Mouse (Mus musculus): ENCODE measurements around the gene Krt17. TPM values are rescaled to one million over a fixed set of nuclear protein-coding genes. Genes with fewer than 3 reads are reported as not detected.
A peak's percentile ranks its signal among the peaks of the same experiment; 100 is the strongest.
"Not testable (repeated sequence)": the region's sequence is repeated elsewhere in the genome, so short reads cannot be mapped to it uniquely, and the experiment has no call there.

Gene Krt17
- total RNA-seq (2021): not detected

DNA sequence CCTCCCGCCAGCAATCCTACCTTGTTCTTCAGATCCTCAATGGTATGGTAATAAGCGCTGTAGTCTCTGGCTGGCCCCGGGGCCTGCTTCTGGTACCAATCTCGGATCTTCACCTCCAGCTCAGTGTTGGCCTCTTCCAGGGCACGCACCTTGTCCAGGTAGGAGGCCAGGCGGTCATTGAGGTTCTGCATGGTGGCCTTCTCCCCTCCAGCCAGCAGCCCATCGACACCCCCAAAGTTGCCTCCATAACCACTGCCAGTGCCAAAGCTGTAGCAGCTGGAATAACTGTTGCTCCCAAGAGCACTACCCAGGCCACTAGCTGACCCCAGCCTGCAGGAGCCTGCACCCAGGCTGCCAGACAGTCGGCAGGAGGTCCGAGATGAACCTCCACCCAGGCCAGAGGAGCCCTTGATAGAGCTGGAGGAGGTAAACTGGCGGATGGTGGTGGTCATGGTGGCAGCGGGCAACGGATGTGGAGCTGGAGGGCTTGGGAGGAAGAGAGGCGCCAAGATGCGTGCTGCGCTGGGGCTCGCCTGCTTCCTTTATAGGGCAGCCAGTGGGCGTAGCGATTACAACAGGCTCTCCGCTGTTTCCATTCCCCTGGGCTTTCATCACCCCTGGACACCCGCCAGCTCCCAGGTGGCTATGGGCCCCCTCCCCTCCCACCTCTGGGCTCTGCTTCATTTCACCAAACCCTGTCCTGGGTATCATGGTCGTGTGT is at the start of gene Krt17:
Gene Krt17, minus strand, starts transcription at position 516 of the 721 bp plus-strand sequence.
- intact Hi-C loops (cut with DNase I): no loop called here

DNA sequence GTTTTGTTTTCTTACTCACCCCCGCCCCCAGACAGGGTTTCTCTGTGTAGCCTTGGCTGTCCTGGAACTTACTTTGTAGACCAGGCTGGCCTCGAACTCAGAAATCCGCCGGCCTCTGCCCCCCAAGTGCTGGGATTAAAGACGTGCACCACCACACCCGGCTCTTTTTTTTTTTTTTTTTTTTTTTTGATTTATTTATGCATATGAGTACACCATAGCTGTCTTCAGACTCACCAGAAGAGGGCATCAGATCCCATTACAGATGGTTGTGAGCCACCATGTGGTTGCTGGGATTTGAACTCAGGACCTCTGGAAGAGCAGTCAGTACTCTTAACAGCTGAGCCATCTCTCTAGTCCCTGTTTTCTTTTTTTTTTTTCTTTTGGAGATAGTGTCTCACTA is 47.8 kb upstream of the Krt17 start:
- intact Hi-C loops (cut with DNase I); DNase-seq (ENCODE audit: low spot score in 2 of 2): not testable (repeated sequence)

More for the DNA sequence above, at the start of gene Krt17:
- peak in 1 of 2 experiments; percentile 2 for DNase-seq (ENCODE audit: low spot score in 2 of 2)

DNA sequence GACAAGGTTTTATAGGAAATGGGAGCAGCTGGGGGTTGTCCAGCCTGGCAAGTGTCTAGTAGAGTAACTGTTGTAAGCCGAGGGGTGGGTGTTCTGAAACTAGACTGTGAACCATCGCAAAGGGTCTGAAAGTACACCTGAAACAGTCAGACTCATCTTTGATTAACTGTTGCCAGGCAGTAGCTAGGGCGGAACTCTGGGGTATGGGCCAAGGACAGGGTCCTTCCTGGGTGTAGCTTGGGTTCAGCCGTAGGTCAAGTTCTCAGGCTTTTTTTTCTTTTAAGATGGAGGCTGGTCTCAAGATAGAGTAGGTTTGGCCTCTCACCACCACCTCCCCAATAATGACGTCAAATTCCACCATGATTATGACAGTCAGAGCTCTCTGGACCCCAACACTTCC is 47.1 kb upstream of the Krt17 start:
- no peak for DNase-seq (ENCODE audit: low spot score in 2 of 2)
- intact Hi-C loops (cut with DNase I): no loop called here

DNA sequence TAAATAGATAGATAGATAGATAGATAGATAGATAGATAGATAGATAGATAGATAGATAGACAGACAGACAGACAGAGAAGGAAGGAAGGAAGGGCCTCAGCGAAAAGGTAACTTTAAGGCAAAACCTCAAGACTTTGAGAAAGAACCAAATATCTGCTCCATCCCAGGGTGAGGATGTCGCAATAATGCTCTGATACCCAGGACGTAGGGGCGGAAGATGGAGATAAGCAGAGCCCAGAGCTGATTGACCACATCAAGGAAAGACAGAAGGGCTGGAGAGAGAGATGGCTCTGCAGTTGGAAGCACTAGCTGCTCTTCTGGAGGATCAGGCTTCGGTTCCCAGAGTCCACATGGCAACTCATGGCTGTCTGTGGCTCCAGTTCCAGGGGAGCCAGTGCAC is 40.5 kb upstream of the Krt17 start:
- DNase-seq (ENCODE audit: low spot score in 2 of 2): no peak
- intact Hi-C loops (cut with DNase I): no loop called here

DNA sequence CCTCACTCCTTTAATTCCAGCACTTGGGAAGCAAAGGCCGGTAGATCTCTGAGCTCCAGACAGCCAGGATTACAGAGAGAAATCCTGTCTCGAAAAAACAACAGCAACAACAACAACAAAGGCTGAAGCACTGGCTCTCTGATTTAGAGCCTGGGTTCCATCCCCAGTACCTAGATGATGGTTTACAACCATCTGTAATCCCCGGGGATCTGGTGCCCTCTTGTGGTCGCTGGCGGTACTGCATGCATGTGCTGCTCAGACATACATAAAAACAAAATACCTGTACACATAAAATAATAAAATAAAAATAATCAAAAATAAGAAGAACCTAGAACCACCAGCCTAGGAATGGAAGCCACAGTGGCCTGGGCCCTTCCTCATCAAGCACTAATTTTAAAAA is 39.5 kb upstream of the Krt17 start:
- intact Hi-C loops (cut with DNase I): no loop called here
- no peak for DNase-seq (ENCODE audit: low spot score in 2 of 2)

DNA sequence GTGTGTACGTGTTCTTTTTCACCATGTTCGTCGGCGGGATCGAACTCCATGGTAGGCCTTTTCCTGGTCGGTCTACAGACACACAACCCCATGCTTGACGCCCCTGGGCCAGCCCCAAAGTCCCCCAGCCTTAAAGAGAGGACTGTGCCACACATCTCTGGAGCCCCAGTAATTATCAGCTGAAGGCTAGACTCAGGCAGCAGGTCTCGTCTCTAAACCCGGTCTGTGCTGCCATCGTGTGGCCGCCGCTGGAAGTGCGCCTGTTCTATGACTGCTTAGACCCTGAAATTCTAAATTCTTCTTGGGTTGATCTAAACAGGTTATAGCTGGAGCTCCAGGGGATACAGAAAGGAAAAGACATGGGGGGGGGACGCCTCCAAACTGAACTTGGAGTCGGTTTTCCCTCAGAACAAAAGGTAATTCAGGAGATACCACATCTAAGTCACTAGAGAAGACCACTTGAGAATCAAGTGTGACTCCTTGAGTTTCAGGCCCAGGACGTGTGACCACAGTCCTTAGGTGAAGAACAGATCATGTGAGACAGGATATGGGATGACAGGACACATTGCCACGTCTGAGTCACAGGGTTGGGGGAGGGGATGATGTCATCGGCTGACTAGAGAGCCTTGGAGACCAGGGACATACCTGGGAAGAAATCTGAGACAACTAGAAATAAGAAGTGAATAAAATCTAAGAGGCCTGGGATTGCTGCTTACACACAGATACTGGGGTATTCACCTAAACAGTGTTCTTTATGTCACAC is 37.6 kb upstream of the Krt17 start:
- intact Hi-C loops (cut with DNase I): loop anchor here (5.0 to 10.0 kb wide), 3 partner anchors 724 to 921 kb away; no protein-coding TSS in a partner anchor
- DNase-seq (ENCODE audit: low spot score in 2 of 2): peak; percentile 73 to 77

DNA sequence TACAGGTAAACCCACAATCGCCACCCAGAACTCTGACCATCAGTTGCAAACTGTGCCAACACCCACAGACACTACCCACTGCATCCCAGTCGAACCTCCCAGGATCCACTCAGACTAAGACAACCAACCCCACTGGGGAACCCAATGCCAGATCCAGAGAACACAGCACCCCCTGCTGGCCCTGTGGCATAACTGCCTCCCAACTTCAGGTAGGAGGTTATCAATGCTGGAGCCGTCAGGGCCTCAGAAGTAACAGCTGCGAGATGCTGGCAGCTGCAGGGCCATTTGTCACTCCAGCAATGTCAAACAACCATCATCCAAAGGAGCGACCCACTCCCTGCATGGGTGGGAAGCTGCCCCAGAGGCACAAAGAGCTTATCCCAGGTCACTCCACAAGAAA is 37.0 kb upstream of the Krt17 start:
- intact Hi-C loops (cut with DNase I): loop anchor here (5.0 to 10.0 kb wide), 3 partner anchors 723 to 920 kb away; no protein-coding TSS in a partner anchor
- DNase-seq (ENCODE audit: low spot score in 2 of 2): no peak

DNA sequence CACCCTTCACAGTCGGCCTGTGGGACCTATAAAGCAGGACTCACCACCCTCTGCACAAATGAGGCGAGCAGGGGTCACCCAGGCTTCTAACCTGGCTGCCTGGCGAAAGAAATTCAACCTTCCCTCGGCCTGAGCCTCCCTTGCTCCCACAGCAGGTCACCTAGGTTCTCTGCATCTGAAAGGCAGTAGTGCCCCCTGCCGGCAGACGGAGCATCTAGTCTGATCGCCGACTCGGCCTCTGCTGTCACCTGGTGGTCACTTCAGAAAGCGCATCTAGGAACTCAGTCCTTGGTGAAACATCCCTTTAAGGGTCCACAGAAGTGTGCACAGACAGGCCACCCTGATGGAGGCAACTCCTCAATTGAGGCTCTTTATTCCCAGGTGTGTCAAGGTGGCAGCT is 34.5 kb upstream of the Krt17 start:
- DNase-seq (ENCODE audit: low spot score in 2 of 2): peak; percentile 66 to 72
- intact Hi-C loops (cut with DNase I): loop anchor here (5.0 to 10.0 kb wide), 3 partner anchors 721 to 918 kb away; no protein-coding TSS in a partner anchor

DNA sequence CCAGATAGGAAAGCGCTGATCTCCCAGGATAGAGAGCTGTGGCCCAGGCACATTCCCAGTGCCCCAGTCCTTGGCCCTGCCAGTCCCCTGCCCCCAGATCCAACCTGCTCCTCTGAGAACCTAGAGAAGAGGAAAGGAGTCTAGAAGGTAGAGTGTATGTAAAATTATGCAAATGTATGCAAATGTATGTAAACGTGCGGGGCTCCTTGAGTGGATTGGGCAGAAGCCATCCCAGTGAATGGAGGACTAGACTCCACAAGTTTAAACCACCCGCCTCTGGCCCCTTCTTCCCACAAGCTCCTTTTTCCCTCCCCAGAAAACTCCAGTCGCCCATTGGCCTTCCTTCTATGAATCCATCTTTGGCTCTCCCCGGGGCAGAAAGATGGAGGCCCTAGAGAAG is 32.1 kb upstream of the Krt17 start:
- intact Hi-C loops (cut with DNase I): loop anchor here (10.0 kb wide), 1 partner anchor 718 kb away; no protein-coding TSS in a partner anchor
- DNase-seq (ENCODE audit: low spot score in 2 of 2): no peak

DNA sequence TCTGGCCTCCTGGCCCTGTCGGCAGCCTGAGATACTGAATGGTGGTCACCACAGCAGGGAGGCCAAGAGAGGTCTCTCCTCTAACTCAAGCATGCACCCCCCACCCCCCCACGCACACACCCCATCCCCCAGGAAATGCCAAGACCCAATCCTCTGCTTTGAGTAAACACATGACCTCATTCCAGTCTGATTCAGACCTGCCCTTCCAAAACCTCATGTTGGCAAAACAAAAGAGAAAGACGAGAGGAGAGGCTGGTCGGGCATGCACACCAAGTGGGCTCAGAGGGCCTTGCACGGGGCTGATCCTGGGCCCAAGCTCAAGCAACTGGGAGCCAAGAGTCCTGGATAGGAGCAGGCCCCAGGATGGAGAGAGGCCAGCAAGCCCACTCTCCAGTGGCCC is 29.4 kb upstream of the Krt17 start:
- intact Hi-C loops (cut with DNase I): loop anchor here (10.0 kb wide), 1 partner anchor 715 kb away; no protein-coding TSS in a partner anchor
- no peak for DNase-seq (ENCODE audit: low spot score in 2 of 2)

DNA sequence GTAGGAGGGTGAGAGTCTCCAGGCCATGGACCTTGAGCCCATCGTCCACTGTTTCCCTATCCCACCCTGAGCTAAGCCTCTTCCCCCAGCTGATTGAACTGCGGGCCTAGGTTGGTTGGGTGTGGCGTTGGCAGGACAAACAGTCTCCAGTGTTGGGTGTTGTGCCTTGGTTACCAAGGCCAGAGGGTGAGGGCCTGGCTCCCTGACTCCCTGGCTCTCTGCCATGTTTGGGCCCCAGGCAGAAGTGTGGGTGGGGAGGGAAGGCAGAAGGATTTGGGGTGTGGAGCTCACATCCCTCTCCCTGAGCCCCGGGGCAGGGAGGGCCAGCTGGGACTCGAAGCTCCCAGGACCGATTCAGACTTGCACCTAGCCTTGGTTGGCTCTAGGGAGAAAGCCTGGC is 28.1 kb upstream of the Krt17 start:
- intact Hi-C loops (cut with DNase I): loop anchor here (5.0 to 10.0 kb wide), 2 partner anchors 284 to 907 kb away; no protein-coding TSS in a partner anchor
- no peak for DNase-seq (ENCODE audit: low spot score in 2 of 2)

DNA sequence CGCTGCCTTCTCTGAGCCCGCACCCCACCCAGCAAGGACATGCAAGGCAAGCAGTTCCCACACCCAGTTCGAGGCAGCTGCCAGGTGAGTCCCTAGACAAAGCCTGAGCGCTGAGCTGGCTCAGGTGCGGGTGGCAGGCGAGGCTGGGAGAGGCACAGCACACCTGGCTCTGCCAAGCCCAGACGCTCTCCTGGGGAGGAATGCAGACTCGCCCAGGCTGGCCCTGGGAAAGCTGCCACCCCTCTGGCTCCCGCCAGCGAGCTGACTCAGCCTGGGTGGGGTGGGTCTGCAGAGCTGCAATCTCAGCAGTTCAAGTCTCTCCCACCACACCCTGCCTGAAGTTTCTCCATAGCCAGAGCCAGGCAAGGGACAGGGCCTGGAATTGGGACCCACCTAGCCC is 26.2 kb upstream of the Krt17 start:
- DNase-seq (ENCODE audit: low spot score in 2 of 2): peak in 1 of 2 experiments; percentile 25
- intact Hi-C loops (cut with DNase I): loop anchor here (5.0 to 10.0 kb wide), 2 partner anchors 282 to 905 kb away; no protein-coding TSS in a partner anchor

DNA sequence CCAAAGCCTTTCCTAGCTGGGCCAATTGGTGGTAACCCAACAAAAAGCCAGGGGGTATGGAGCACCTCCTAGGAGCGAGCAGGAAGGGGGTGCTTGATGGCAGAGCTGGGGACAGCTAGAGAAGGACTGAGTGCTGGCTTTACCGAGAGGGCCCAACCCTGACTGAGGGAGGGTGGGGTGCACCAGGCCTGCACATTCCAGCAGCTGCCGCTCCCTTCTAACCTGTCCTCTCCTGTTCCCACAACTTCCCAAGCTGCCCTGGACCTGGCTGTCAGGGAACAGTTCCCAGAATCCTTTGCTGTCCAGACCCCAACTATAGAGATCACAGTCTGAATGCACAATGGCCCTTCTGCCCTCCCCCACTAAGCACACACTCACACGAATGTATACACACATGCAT is 24.2 kb upstream of the Krt17 start:
- no peak for DNase-seq (ENCODE audit: low spot score in 2 of 2)
- intact Hi-C loops (cut with DNase I): loop anchor here (5.0 to 10.0 kb wide), 2 partner anchors 280 to 903 kb away; no protein-coding TSS in a partner anchor

DNA sequence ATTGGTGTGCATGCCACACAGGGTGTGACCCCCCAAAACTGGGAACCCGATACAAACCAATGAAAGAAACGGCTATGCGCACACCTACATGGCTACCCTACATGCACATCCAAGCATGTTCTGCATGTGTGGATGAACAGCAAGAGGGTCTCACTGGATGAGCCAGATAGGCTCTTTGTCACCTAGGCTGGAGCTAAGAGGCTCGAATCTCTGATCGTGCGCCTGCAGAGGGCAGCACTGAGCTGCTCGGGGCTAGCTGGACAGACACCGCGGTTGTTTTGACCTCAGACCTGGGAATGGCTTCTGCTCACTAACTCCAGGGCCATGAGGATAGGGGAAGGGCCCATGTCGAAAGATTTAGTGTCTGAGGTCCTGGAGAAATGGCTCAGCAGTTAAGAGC is 21.7 kb upstream of the Krt17 start:
- DNase-seq (ENCODE audit: low spot score in 2 of 2): peak; percentile 45 to 52
- intact Hi-C loops (cut with DNase I): loop anchor here (1.0 to 10.0 kb wide), 4 partner anchors 82 to 818 kb away; no protein-coding TSS in a partner anchor

DNA sequence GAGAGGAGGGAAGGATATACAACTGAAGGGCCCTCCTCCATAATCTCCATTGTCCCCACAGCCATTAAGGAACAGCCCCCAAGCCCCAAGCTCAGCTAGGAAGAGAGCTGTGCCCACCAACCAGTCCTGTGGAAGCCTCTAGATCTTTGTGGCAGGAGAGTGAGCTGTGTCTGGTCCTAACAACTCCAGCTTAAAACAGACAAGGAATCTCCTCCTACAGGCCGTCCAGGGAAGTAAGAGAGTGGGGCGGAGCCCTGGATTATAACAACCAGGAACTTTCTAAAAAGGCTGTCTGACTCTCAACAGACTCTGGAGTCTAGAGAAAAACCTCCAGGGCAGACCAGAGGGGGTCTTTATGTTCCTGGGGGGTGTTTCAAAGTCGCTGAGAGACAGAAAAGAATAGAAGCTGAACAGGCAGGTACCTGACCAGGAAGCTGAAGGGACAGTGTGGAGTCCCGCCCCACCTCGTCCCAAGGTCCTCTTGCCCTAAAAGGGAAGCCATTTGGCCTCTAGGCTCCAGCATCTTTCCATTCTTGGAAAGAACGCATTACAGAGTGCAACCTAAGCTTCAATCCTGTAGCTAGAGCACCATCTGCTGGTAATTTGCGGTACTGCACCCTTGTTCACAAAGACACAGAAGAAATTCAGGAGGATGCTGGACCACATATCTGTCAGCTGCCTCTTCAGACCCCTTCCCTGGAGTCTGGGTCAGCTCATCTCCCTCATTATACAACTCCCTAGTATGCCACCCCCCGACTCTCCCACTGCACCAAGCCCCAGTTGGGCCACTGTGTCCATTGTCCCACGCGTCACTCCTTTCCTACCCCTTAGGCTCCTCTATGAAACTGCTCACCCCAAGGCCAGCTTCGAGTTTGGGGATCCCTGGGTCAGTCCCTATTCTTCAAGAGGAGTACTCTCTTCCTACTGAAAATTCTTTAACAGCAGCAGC is 21.0 kb upstream of the Krt17 start:
- peak; percentile 67 to 87 for DNase-seq (ENCODE audit: low spot score in 2 of 2)
- intact Hi-C loops (cut with DNase I): loop anchor here (1.0 to 10.0 kb wide), 4 partner anchors 82 to 818 kb away; no protein-coding TSS in a partner anchor

DNA sequence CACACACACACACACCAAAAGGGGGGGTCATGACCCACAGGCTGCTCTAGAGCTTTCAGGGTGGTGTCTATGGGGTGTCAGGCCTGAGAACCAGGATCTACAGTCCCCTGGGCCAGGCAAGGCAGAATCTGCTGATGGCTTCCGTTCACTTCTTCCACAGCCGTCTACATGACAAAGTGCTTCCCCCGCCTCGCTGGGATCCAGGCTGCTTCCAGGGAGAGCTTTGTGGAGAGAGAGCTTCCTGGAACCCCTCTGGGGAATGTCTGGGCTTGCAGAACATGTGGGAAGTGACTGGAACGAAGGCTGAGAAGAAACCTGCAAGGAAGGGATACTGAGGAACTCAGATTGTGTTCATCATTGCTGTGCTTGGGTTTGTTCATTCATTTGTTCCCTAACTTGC is 17.9 kb upstream of the Krt17 start:
- intact Hi-C loops (cut with DNase I): no loop called here
- no peak for DNase-seq (ENCODE audit: low spot score in 2 of 2)

DNA sequence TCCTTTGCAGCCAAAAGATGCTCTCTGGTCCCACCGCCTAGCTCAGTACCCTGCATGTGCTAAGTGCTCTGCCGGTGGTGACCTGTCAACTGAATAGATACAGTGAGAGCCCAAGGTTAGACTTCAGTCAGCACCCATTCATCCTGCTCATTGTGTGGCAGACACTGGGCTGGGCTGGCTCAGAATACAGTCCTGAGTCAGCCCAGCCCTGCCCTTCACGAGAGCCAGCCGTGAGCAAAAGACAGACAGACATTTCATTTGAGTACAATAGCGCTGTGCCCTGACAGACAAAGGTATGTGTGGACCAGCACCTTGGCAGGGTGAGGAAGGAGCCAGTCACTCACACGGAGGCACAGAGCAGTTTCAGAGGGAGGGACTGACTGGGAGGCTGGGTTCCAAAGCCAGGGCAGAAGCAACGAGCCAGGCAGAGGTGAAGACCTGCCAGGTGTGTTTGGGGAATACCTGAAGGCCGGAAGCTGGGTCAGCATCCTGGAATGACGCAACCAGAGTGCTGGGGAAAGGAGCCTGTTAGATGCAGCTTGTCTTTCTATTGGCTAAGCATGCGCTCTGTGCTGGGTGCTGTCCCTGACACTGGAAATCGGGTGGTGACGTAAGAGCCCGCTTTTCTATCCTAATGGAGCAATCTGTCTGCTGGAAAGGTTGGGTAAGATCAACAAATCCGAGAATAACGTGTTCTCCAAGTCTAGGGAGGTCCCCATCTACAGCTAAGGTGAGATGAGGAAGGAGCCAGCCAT is 17.1 kb upstream of the Krt17 start:
- no peak for DNase-seq (ENCODE audit: low spot score in 2 of 2)
- intact Hi-C loops (cut with DNase I): no loop called here

DNA sequence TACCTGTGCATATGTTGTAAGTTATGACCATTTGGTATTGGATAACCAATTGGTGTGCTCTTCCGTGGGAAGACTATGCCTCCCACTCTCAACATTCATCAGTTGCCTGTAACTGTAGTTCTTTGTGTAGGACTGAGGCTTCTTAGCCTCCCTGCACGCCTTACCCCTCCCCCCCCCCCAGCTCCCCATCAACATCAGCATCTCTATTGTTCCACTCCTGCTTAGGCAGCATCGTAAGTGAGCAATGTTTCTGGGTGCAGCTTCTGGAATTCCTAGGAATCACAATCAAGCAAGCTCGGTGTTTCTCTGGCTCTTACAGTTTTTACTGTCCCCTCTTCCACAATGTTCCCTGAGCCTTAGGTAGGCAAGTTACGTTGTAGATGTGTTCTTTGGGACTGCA is 14.6 kb upstream of the Krt17 start:
- no peak for DNase-seq (ENCODE audit: low spot score in 2 of 2)
- intact Hi-C loops (cut with DNase I): no loop called here

DNA sequence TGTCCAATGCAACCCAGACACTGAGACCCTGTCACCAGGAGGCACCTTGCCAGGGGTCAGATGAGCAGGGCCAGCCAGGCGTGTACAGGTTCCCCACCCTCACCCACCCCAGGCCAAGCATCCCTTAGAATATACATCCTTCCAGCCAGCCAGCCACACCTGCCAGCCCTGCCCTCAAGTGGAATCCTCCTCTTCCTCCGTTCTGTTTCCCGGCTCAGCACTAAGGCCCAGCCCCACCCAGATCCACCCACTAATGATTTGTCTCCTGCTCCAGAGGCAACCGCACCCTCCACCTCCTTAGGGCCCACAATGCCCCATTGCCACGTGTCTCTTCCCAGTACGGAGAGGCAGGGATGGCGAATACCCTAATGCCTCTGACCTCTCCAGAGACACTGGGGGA is 13.9 kb upstream of the Krt17 start:
- DNase-seq (ENCODE audit: low spot score in 2 of 2): no peak
- intact Hi-C loops (cut with DNase I): no loop called here
